ENCODE assay signal across 18 mouse cellular contexts in the genomic region with DNA sequence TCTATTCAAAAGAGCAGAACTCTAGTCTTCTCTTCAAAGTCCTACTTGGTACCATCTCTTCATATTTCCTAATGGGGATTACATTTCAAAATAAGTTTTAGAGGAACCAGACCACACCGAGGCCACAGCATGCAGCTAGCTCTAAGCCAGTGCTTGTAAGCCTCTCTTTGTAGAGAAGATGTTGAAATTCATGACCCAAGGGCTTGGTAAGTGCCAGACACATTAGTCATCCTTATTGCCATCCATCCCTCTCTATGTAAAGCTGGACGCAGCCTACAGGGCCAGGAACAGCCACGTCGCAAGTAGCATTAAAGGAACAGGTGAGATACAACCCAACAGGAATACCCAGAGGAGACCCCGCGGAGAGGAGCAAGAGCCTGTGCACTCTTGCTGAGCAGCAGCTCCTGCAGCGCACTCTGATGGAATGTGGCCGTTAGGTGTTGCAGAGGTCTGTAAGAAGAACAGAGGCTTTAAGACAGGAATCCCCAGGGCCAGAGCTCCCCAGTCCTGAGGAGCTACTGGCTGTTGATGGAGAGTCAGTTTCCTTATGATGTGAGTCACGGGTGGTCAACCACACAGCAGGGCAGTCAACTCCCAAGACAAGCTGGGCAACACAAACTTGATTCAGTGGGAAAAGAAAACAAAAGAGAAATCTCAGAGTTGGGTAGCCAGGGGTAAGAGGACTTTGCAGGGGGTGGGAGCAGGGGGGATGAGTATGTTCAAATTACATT. TPM values are rescaled to one million over a fixed set of nuclear protein-coding genes. Genes with fewer than 3 reads are reported as not detected.
DNase-seq lines count a peak whose midpoint lies in the region; ATAC-seq and TF ChIP-seq lines count a peak whose summit lies in the region.
"Had no signal": no experiment of that assay in that cellular context is flagged by ENCODE, and none has a peak within 500 bp of the region (broad histone marks: within the 10 kb centered on the region; RNA-seq: fewer than 3 reads in every experiment).

No protein-coding gene starts in this region.

- CTCF ChIA-PET in Patski (lab: Charles Lee) = interaction anchor here (1.0 to 1.7 kb wide), 2 partner anchors 14 to 22 kb away, joined by 3 to 6 read pairs; no protein-coding TSS in a partner anchor

- peak; percentile 74 for ATAC-seq in kidney, embryonic 15.5 days (replicated peaks; ENCODE audit: low FRiP score)
- ATAC-seq in Patski = peak; percentile 98
- no peak for ATAC-seq in inflammation-experienced regulatory T-cells, adult 6 months
- ATAC-seq: CD4-positive, CD25-positive, alpha-beta regulatory T cell, adult 4 months; forebrain, embryonic 15.5 days; midbrain, embryonic 15.5 days had no signal

- POLR2A ChIA-PET in Patski (lab: Charles Lee) = no interaction called here

- H3K4me1 ChIP-seq in kidney, embryonic 15.5 days = peaks cover 46% of the 10 kb centered on the region
- peaks cover 16% of the 10 kb centered on the region for H3K4me1 ChIP-seq in hindbrain, embryonic 10.5 days (replicated peaks)
- H3K4me1 ChIP-seq: midbrain, embryonic 15.5 days had no signal

- H3K36me3 ChIP-seq in kidney, embryonic 15.5 days = peaks cover 12% of the 10 kb centered on the region; the same call in 1 of the 2 replicates
- H3K36me3 ChIP-seq in hindbrain, embryonic 10.5 days = peaks cover 21% of the 10 kb centered on the region

- no peak overlapping the region for H3K4me2 ChIP-seq in kidney, embryonic 15.5 days
- H3K4me2 ChIP-seq: embryonic facial prominence, embryonic 15.5 days; forebrain, embryonic 15.5 days; heart, embryonic 15.5 days; midbrain, embryonic 15.5 days had no signal

- no peak overlapping the region for H3K9ac ChIP-seq in kidney, embryonic 15.5 days
- H3K9ac ChIP-seq: embryonic facial prominence, embryonic 15.5 days; forebrain, embryonic 15.5 days; heart, embryonic 15.5 days; midbrain, embryonic 15.5 days had no signal

- no peaks in the 10 kb centered on the region for H3K27me3 ChIP-seq in kidney, embryonic 15.5 days
- no peaks in the 10 kb centered on the region for H3K27me3 ChIP-seq in Patski
- no peaks in the 10 kb centered on the region for H3K27me3 ChIP-seq in hindbrain, embryonic 10.5 days (ENCODE audit: insufficient read depth, poor library complexity, severe bottlenecking)
- H3K27me3 ChIP-seq: embryonic facial prominence, embryonic 15.5 days; forebrain, embryonic 15.5 days; heart, embryonic 15.5 days; midbrain, embryonic 15.5 days had no signal

- TF ChIP-seq CTCF in Patski (IDR thresholded peaks at IDR 0.05) = no peak

- WGBS in kidney, embryonic 15.5 days = 56% methylated on average over 9 of the region's 9 CpGs
- WGBS in hindbrain, embryonic 10.5 days = 69% methylated on average over 9 of the region's 9 CpGs

- in situ Hi-C loops in Patski (cut with MboI; ENCODE audit: low pct_unique_long_range_greater_than_20kb) = no loop called here

- H3K27ac ChIP-seq in kidney, embryonic 15.5 days = 0 out of 2 replicates have a peak overlapping the region, but pooled peaks have one; percentile 32
- no peak overlapping the region for H3K27ac ChIP-seq in hindbrain, embryonic 10.5 days
- H3K27ac ChIP-seq: embryonic facial prominence, embryonic 15.5 days; forebrain, embryonic 15.5 days; heart, embryonic 15.5 days; midbrain, embryonic 15.5 days had no signal

- H3K4me3 ChIP-seq in kidney, embryonic 15.5 days (replicated peaks) = no peak overlapping the region
- no peak overlapping the region for H3K4me3 ChIP-seq in hindbrain, embryonic 10.5 days
- H3K4me3 ChIP-seq: embryonic facial prominence, embryonic 15.5 days; forebrain, embryonic 15.5 days; heart, embryonic 15.5 days; midbrain, embryonic 15.5 days had no signal

- H3K9me3 ChIP-seq in kidney, embryonic 15.5 days (replicated peaks) = no peaks in the 10 kb centered on the region
- H3K9me3 ChIP-seq in hindbrain, embryonic 10.5 days = no peaks in the 10 kb centered on the region
- H3K9me3 ChIP-seq: embryonic facial prominence, embryonic 15.5 days; forebrain, embryonic 15.5 days; G1E; heart, embryonic 15.5 days; midbrain, embryonic 15.5 days had no signal

- DNase-seq in kidney, adult 18-20 months = no peak
- DNase-seq in 3T3-L1 (ENCODE audit: low read depth, low spot score) (peak; percentile 98), Patski (ENCODE audit: low read depth, low spot score) (peak; percentile 58)
- peak; percentile 92 for DNase-seq in gonadal fat pad, adult 2 months (ENCODE audit: low read depth)
- no peak for DNase-seq in retina, embryonic 14.5 days (ENCODE audit: low spot score)
- DNase-seq in hindbrain, embryonic 10.5 days (ENCODE audit: low spot score) = no peak
- DNase-seq: cerebellum, postnatal 14 days; embryo, embryonic 11 days; heart, adult 18-20 months; kidney, postnatal 36 days had no signal

RNA-seq across cellular contexts. Expression of gene Slc23a2, which starts 45.8 kb away (rescaled TPM):
- polyA plus RNA-seq in kidney, embryonic 15.5 days (2015; fragmentation: Nextera tagmentation; extraction: Ambion mirVana) = 12.9 and 14.5 TPM in 2 replicates
- polyA plus RNA-seq in Patski (2021) = 19.7 TPM
- polyA plus RNA-seq in gonadal fat pad, adult 2 months (2012; rRNA removed) = 17.5 and 17.8 TPM in 2 replicates
- polyA plus RNA-seq in hindbrain, embryonic 10.5 days (2016; fragmentation: Nextera tagmentation; extraction: Ambion mirVana) = 10.3 and 11.8 TPM in 2 replicates
- polyA plus RNA-seq in inflammation-experienced regulatory T-cells, adult 6 months (2017; shearing (Covaris generic)) = 10 to 100 TPM; 11.6 to 12.1 (median 11.8) TPM

Comparison
In these comparisons a context has a peak if more than half of its experiments do, and no peak if none do; other contexts are left out.
1. DNase-seq: peak in 3T3-L1 (single experiment), Patski (single experiment) and gonadal fat pad, adult 2 months (single experiment); none in kidney, adult 18-20 months (single experiment), retina, embryonic 14.5 days (single experiment) and hindbrain, embryonic 10.5 days (single experiment).